Mouse (Mus musculus) embryonic facial prominence, embryonic 13.5 days (tissue): Measurements from ENCODE around the gene Zfp809. TPM values are rescaled to one million over a fixed set of nuclear protein-coding genes. Genes with fewer than 3 reads are reported as not detected.
"Not testable (repeated sequence)": the region's sequence is repeated elsewhere in the genome, so short reads cannot be mapped to it uniquely, and the experiment has no call there.

Experiments
- ATAC-seq: fragments of 200-750 bp; cut with Nextera tagmentation; 2 replicates; pipeline ENCODE4 v1.8.0; 2017; ENCODE audit warnings: low read depth; ENCODE audit not compliant: insufficient number of reproducible peaks, insufficient read depth, low FRiP score, low TSS enrichment
- H3K27ac ChIP-seq: fragments of 300-500 bp; sonication (generic); 2 replicates; pipeline ENCODE4 v1.5.1; 2015; ENCODE audit warnings: moderate library complexity, mild to moderate bottlenecking, inconsistent platforms
- H3K27me3 ChIP-seq: fragments of 300-500 bp; sonication (generic); 2 replicates; pipeline ENCODE4 v1.6.1; 2015; ENCODE audit warnings: mild to moderate bottlenecking, inconsistent platforms
- H3K36me3 ChIP-seq: fragments of 300-500 bp; sonication (generic); 2 replicates; pipeline ENCODE4 v1.6.1; 2015; ENCODE audit warnings: mild to moderate bottlenecking, inconsistent platforms
- H3K4me1 ChIP-seq: fragments of 300-500 bp; sonication (generic); 2 replicates; pipeline ENCODE4 v1.6.1; 2015; ENCODE audit warnings: inconsistent platforms
- H3K4me2 ChIP-seq: fragments of 300-500 bp; sonication (generic); 2 replicates; pipeline ENCODE4 v1.6.1; 2015; ENCODE audit warnings: moderate library complexity, mild to moderate bottlenecking, inconsistent platforms
- H3K4me3 ChIP-seq: fragments of 300-500 bp; sonication (generic); 2 replicates; pipeline ENCODE4 v1.5.1; 2015; ENCODE audit warnings: mild to moderate bottlenecking, inconsistent platforms
- H3K9ac ChIP-seq: fragments of 300-500 bp; sonication (generic); 2 replicates; pipeline ENCODE4 v1.6.1; 2015; ENCODE audit warnings: mild to moderate bottlenecking, inconsistent platforms
- H3K9me3 ChIP-seq: fragments of 300-500 bp; sonication (generic); 2 replicates; pipeline ENCODE4 v1.6.1; 2016; ENCODE audit warnings: inconsistent platforms
- WGBS: fragments of 180-500 bp; shearing (Covaris S2); methylation state at CpG from one replicate; pipeline ENCODE4 v1.1.7; 2015; ENCODE audit warnings: mixed read lengths; 5-methylcytosine and 5-hydroxymethylcytosine counted together
- polyA plus RNA-seq: library from polyadenylated mRNA; unstranded; fragments of >200 nt; fragmentation: Nextera tagmentation; extraction: Ambion mirVana; gene quantifications from 2 replicates; pipeline ENCODE4 v1.2.1, GENCODE M21; 2015

The Zfp809 gene
- polyA plus RNA-seq: 19.5 and 19.7 TPM in 2 replicates

GRCm38 (mm10) chr9:22225581-22226388, at the start of gene Zfp809:
Zfp809 (plus strand) TSS chr9:22225714.
- no peaks in the 10 kb centered on the region for H3K9me3 ChIP-seq
- 0 out of 2 replicates have a peak, but pooled peaks cover 4% of the 10 kb centered on the region for H3K36me3 ChIP-seq
- H3K27me3 ChIP-seq: no peaks in the 10 kb centered on the region
- H3K4me2 ChIP-seq: peak within 1 kb of the TSS; percentile 76
- ATAC-seq: peak; percentile 97
- peak within 1 kb of the TSS; percentile 83 for H3K9ac ChIP-seq
- H3K4me1 ChIP-seq: no peaks in the 10 kb centered on the region
- peak within 1 kb of the TSS; percentile 93 for H3K27ac ChIP-seq
- peak within 1 kb of the TSS; percentile 77 for H3K4me3 ChIP-seq
- WGBS: 1% methylated on average over 35 of the region's 35 CpGs

- Histone ChIP-seq H3K9ac (peak within 1 kb of the TSS; percentile 67), H3K27ac (no peak within 1 kb of the TSS), H3K27me3 (peaks cover 7% of the 10 kb centered on the region), H3K4me3 (peak within 1 kb of the TSS; percentile 47), H3K4me1 (no peaks in the 10 kb centered on the region), H3K4me2 (peak within 1 kb of the TSS; percentile 77), H3K9me3 (peaks cover 17% of the 10 kb centered on the region; the same call in 1 of the 2 replicates), H3K36me3 (no peaks in the 10 kb centered on the region)
- 12% methylated on average over 43 of the region's 43 CpGs for WGBS
- ATAC-seq: peak; percentile 71
These were observed 37.4 kb upstream of the Zfp809 start, which contains the start of gene Zfp872 for GRCm38 (mm10) chr9:22188025-22188611. Zfp872 (plus strand) TSS chr9:22188090.

DNA sequence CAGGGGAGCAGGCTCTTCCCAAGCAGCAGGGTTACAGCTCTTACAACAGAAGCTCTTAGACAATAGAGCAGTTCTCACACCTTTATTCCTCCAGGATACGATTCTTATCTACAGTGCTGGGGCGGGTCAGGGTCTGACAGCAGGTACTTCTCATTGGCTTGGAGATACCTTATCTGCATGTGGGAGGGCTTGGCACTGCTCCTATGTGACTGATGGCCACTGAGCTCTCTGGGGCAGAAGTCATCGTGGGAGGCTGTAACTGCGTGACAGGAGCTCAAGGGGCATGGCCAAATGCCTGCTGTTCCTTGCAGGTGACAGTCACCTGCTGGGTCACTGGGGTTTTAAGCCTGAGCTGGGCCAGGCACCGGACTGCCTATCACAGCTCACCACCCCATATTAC, 29.1 kb upstream of the Zfp809 start:
- Histone ChIP-seq H3K36me3 (no peaks in the 10 kb centered on the region), H3K4me3 (no peak overlapping the region), H3K27me3 (no peaks in the 10 kb centered on the region), H3K9me3 (peaks cover 30% of the 10 kb centered on the region), H3K4me1 (no peaks in the 10 kb centered on the region), H3K4me2 (no peak overlapping the region), H3K9ac (no peak overlapping the region), H3K27ac (no peak overlapping the region)
- 45% methylated on average over 5 of the region's 5 CpGs for WGBS
- no peak for ATAC-seq

GRCm38 (mm10) chr9:22213785-22214194, 11.7 kb upstream of the Zfp809 start:
- no peak overlapping the region for H3K4me3 ChIP-seq
- WGBS: 48% methylated on average over 2 of the region's 2 CpGs
- no peak overlapping the region for H3K4me2 ChIP-seq
- H3K27me3 ChIP-seq: no peaks in the 10 kb centered on the region
- no peak for ATAC-seq
- H3K36me3 ChIP-seq: no peaks in the 10 kb centered on the region
- no peak overlapping the region for H3K9ac ChIP-seq
- H3K9me3 ChIP-seq: no peaks in the 10 kb centered on the region
- H3K4me1 ChIP-seq: no peaks in the 10 kb centered on the region
- H3K27ac ChIP-seq: no peak overlapping the region

DNA sequence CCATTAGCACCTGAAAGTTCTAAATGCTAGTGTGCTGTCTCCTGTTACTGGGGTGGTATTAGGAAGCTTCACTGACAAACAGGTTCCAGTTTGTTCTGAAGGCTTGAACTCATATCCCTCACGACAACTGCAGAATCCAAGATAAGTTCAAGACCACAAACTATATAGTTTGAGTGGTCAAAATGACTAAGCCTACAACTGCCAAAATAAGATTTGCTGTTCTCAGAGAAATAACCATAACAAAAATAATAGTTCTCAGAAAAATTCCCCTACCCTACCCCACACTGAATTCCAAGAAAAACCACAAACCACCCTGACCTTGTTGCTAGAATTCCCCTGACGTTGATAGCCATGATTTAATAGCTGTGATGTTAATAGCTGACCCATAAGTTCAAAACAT, 11.0 kb upstream of the Zfp809 start:
- H3K36me3 ChIP-seq: no peaks in the 10 kb centered on the region
- H3K27me3 ChIP-seq: no peaks in the 10 kb centered on the region
- no peaks in the 10 kb centered on the region for H3K4me1 ChIP-seq
- no peaks in the 10 kb centered on the region for H3K9me3 ChIP-seq
- no peak overlapping the region for H3K4me2 ChIP-seq
- H3K4me3 ChIP-seq: no peak overlapping the region
- WGBS: 71% methylated on average over 2 of the region's 2 CpGs
- no peak for ATAC-seq
- H3K27ac ChIP-seq: no peak overlapping the region
- H3K9ac ChIP-seq: no peak overlapping the region

- Histone ChIP-seq H3K4me1 (no peaks in the 10 kb centered on the region), H3K9me3 (no peaks in the 10 kb centered on the region), H3K36me3 (no peaks in the 10 kb centered on the region), H3K27ac (no peak overlapping the region), H3K4me2 (no peak overlapping the region), H3K4me3 (no peak overlapping the region), H3K9ac (no peak overlapping the region), H3K27me3 (no peaks in the 10 kb centered on the region)
- WGBS: 53% methylated on average over 3 of the region's 3 CpGs
- ATAC-seq: no peak
These were observed 8.8 kb upstream of the Zfp809 start for GRCm38 (mm10) chr9:22216705-22217104.

- no peaks in the 10 kb centered on the region for H3K4me1 ChIP-seq
- H3K27me3 ChIP-seq: no peaks in the 10 kb centered on the region
- H3K27ac ChIP-seq: no peak overlapping the region
- no peaks in the 10 kb centered on the region for H3K9me3 ChIP-seq
- H3K4me3 ChIP-seq: no peak overlapping the region
- no peaks in the 10 kb centered on the region for H3K36me3 ChIP-seq
- no peak overlapping the region for H3K4me2 ChIP-seq
- 0 out of 2 replicates have a peak, but pooled peaks have one; percentile 43 for ATAC-seq
- no peak overlapping the region for H3K9ac ChIP-seq
- WGBS: 45% methylated on average over 8 of the region's 8 CpGs
These were observed 7.5 kb upstream of the Zfp809 start for GRCm38 (mm10) chr9:22217858-22218493.

DNA sequence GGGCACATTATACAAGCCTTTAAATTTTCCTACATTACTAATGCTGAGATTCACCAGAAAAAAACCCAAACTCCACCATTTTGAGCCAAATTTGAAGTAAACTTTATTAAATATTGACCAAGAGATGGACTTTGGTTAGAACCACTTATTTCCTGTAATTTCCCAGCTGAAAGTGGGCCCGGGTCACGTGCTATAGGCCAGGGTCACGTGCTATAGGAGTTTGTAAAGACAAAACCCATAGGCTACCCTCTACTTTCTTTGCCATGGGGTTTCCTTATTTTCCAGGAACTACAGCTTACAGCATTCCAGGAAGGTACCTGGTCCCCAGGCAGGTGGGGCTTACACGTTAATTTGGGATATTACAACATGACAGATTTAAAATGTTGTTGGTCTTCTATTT, 1.4 kb upstream of the Zfp809 start:
- Histone ChIP-seq H3K4me3 (no peak overlapping the region), H3K4me1 (no peaks in the 10 kb centered on the region), H3K27me3 (no peaks in the 10 kb centered on the region), H3K4me2 (no peak overlapping the region), H3K36me3 (0 out of 2 replicates have a peak, but pooled peaks cover 4% of the 10 kb centered on the region), H3K9ac (no peak overlapping the region), H3K27ac (no peak overlapping the region), H3K9me3 (no peaks in the 10 kb centered on the region)
- WGBS: 91% methylated on average over 4 of the region's 4 CpGs
- no peak for ATAC-seq

DNA sequence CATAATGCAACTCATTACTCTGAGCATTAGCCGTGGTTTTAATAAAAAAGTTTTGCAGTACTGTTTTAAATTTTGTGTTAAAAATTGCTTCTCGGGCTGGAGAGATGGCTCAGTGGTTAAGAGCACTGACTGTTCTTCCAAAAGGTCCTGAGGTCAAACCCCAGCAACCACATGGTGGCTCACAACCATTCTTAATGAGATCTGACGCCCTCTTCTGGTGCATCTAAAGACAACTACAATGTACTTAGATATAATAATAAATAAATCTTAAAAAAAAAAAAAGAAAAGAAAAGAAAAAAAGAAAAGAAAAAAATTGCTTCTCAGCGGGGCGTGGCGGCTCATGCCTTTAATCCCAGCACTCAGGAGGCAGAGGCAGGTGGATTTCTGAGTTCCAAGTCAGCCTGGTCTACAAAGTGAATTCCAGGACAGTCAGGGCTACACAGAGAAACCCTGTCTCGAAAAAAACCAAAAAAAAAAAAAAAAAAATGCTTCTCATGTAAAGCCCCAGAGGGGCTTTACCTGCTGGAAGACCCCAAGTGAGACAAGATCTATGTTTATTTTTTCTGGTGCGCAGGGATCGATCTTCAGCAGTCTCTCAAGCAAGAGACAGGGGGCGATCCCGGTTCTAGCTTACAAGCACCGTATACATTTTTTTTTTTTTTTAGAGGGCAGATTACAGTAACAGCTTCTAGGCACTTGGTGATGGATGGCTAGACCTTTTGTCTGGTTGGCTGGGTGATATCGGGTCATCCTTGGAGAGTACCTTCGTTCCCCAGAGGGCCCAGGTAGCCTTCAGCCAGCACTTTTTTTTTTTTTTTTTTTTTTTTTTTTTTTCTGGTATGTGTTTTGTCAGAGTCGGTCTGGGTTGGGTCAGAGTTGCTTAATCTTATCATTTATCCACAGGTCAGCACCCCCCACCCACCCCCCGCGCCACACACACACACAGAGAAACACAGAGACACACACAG, 694 bp upstream of the Zfp809 start:
- H3K36me3 ChIP-seq: 0 out of 2 replicates have a peak, but pooled peaks cover 4% of the 10 kb centered on the region
- H3K4me2 ChIP-seq: peak overlapping the region; percentile 76
- peak overlapping the region; percentile 77 for H3K4me3 ChIP-seq
- ATAC-seq: peak; percentile 27; the same call in 1 of the 2 replicates
- no peaks in the 10 kb centered on the region for H3K9me3 ChIP-seq
- 20% methylated on average over 17 of the region's 17 CpGs for WGBS
- H3K27ac ChIP-seq: peak overlapping the region; percentile 93
- no peaks in the 10 kb centered on the region for H3K4me1 ChIP-seq
- no peaks in the 10 kb centered on the region for H3K27me3 ChIP-seq
- H3K9ac ChIP-seq: peak overlapping the region; percentile 83

GRCm38 (mm10) chr9:22226389-22226673, 817 bp downstream of the Zfp809 start:
- not testable (repeated sequence) for H3K27me3 ChIP-seq, ATAC-seq, H3K36me3 ChIP-seq, H3K4me1 ChIP-seq, H3K9me3 ChIP-seq, H3K27ac ChIP-seq
- 65% methylated on average over 7 of the region's 7 CpGs for WGBS
- peak overlapping the region; percentile 76 for H3K4me2 ChIP-seq
- peak overlapping the region; percentile 83 for H3K9ac ChIP-seq
- peak overlapping the region; percentile 77 for H3K4me3 ChIP-seq

DNA sequence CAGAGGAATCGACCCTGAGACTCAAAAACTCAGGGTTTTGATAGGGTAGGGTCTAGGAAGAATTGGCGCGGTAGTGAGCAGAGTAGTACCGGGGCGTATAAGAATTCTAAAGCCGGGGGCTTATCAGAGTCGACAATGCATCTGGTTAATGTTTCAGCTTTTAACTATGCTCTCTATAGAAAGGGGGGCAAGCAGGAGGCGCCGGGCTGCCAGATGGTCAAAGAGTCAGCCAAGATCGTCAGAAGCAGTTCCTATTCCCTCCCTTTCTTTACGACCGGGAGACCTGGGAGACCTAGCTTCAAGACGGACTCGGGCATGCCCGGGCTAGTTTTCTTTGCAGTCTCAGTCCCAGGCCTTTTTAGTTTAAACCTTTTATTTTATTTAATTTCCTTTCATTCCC, 1.3 kb downstream of the Zfp809 start:
- Histone ChIP-seq H3K4me1 (no peaks in the 10 kb centered on the region), H3K4me2 (no peak overlapping the region), H3K4me3 (no peak overlapping the region), H3K27me3 (no peaks in the 10 kb centered on the region), H3K9me3 (no peaks in the 10 kb centered on the region), H3K9ac (no peak overlapping the region), H3K27ac (no peak overlapping the region), H3K36me3 (0 out of 2 replicates have a peak, but pooled peaks cover 4% of the 10 kb centered on the region)
- ATAC-seq: no peak
- WGBS: 86% methylated on average over 15 of the region's 15 CpGs
